Mouse (Mus musculus) bone marrow macrophage, adult 2 months (primary cell): Measurements from ENCODE around the gene Fam199x.

Experiments
- CTCF ChIP-seq: IDR thresholded peaks from 2 replicates; pipeline ENCODE4 v1.5.1; 2012; ENCODE audit warnings: low read depth, mild to moderate bottlenecking, low read length, moderate library complexity
- POLR2A ChIP-seq: IDR thresholded peaks from 2 replicates; pipeline ENCODE4 v1.6.1; 2012; ENCODE audit warnings: mild to moderate bottlenecking, low read depth, low read length, borderline replicate concordance

GRCm38 (mm10) chrX:137038000-137038483 lies 11.4 kb upstream of the Fam199x start, which contains the start of gene Slc25a53:
- TF ChIP-seq POLR2A (no peak), CTCF (no peak)
